Mouse (Mus musculus) splenic B cell, adult 2 months (primary cell): Measurements from ENCODE around the gene Med8.

ENCODE experiments used
- DNase-seq: peaks from one replicate; pipeline ENCODE4 v3.0.0-alpha.2; 2011; ENCODE audit warnings: low read depth, low spot score
- H3K27me3 ChIP-seq: 2 replicates; pipeline ENCODE4 v1.6.1; 2012; ENCODE audit warnings: mild to moderate bottlenecking, low read length, moderate library complexity, mixed read lengths; ENCODE audit not compliant: control insufficient read depth, poor library complexity, insufficient read depth, severe bottlenecking
- H3K36me3 ChIP-seq: 2 replicates; pipeline ENCODE4 v1.6.1; 2012; ENCODE audit warnings: mild to moderate bottlenecking, low read length, moderate library complexity, mixed read lengths; ENCODE audit not compliant: control insufficient read depth, poor library complexity, insufficient read depth, severe bottlenecking

Gene Med8

DNA sequence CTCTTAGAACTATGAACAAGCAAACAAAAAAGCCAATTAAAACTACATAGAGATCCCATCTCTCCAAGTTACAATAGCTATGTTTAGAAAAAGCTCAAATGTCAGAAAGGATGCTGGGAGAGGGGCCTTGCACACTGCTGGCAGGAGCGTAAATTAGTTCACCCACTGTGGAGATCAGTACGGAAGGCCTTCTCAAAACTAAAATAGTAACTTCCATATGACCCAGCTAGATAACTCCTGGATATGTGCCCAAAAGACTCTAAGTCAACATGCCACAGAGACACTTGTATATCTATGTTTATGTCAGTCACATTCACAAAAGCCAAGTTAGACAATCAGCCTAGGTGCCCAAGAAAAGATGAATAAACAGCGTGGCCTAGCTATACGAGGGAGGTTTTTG is 13.8 kb upstream of the Med8 start:
- no peak for DNase-seq
- Histone ChIP-seq H3K36me3 (peaks cover 14% of the 10 kb centered on the region), H3K27me3 (no peaks in the 10 kb centered on the region)

DNA sequence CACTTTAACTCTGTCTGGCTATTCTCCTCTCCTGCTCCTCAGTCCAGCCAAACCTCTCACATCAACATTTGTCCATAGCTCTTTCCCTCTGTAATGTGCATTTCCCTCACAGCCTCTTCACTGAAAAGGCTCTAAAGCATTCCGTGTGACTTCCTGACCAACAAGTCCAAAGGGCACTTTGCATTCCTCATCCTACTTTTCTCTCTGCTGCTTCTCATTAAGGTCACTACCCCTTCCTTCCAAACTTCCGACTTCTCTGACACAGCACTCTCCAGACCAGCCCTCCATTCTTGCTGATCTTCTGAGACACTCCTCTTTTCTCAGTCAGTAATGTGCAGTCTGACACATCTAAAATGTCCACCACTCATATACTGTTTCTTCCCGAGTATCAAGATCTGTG is 12.7 kb upstream of the Med8 start:
- Histone ChIP-seq H3K27me3 (no peaks in the 10 kb centered on the region), H3K36me3 (peaks cover 8% of the 10 kb centered on the region)
- no peak for DNase-seq

DNA sequence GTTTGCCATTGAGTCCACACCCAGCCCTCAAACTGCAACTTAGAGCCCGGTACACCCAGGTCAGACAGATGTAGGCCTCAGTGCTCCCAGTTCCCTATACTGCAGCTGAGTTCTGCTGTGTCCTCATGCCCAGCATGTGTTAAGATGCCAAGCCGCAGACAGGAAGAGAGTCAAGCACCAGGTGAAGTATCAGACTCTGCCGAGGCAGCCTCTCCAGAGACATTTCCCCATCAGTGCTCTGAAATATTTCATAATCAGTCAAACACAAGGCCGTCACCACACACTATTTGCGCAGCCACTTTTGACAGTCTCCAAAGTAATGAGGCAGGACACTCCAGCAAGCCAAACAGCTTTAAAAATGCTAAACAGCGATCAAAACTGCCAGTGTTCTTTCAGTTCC is 10.7 kb upstream of the Med8 start:
- H3K36me3 ChIP-seq = peaks cover 7% of the 10 kb centered on the region
- DNase-seq = no peak
- H3K27me3 ChIP-seq = no peaks in the 10 kb centered on the region

DNA sequence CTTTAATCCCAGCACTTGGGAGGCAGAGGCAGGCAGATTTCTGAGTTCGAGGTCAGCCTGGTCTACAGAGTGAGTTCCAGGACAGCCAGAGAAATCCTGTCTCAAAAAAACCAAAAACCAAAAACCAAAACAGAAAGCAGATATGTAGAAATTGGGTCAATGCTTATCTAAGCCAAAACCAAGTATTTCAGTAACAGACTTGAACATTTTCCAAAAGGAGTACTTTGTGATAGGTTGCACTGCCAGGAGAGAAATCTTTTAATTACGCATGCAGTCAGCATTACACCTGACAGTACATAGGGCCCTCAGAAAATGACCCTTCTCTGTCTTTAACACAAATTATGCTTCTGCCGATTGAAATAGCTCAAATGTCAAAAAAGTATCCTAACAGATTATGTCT is 7.7 kb upstream of the Med8 start:
- Histone ChIP-seq H3K27me3 (no peaks in the 10 kb centered on the region), H3K36me3 (peaks cover 4% of the 10 kb centered on the region)
- no peak for DNase-seq

DNA sequence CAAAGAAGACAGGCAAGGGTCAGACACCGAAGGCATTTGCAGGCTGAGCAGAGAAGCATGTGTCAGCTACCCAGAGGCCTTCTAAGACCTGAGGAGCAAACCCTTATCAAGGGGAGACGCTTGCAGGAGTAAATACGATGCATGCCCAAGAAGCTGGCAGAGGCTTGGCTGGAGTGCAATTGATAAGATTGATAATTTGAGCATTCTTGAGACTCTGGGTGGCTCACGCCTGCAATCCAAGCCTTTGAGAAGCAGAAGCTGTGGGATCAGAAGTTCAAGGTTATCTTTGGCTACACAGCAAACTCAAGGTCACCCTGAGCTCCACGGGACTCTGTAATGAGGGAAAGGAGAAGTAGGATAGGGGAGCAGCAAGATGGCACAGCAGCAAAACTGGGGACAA is 7.2 kb upstream of the Med8 start:
- no peak for DNase-seq
- Histone ChIP-seq H3K36me3 (peaks cover 4% of the 10 kb centered on the region), H3K27me3 (no peaks in the 10 kb centered on the region)

DNA sequence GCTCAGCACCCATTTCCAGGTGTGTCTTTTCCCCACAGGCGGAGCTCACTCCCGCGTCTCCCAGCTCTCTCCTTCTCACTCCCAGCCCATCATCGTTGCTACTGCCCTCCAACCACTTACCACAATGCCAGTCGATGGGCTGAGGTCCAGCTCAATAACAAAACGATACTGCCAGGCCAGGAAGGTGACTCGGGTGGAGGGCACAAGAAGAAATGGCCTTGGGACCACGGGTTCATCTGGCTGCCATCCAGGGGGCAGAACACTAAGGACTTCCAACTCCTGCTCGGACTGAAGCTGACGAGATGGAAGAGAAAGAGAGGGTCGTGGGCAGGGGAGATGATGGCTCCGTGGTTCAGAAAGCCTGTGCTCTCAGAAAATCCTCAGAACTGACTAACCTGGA is 6.4 kb upstream of the Med8 start:
- Histone ChIP-seq H3K36me3 (peaks cover 2% of the 10 kb centered on the region), H3K27me3 (no peaks in the 10 kb centered on the region)
- DNase-seq = no peak

DNA sequence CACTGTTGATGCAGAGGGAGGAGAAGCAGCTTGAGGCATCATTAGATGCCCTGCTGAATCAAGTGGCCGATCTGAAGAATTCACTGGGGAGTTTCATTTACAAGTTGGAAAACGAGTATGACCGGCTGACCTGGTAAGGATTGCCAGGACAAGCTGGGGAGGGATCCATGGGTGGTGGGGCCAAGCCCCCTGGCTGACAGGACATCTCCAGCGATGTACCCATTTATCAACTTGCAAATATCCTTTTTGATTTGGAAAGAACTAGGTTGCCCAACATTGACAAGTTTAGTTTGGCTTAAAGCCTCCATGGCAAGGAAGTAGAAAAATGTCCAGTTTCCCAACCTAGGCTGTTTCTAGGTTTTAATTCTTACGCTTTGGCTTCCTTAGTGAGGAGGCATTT is 1.7 kb downstream of the Med8 start:
- DNase-seq = no peak
- peaks cover 8% of the 10 kb centered on the region for H3K36me3 ChIP-seq
- H3K27me3 ChIP-seq = no peaks in the 10 kb centered on the region

DNA sequence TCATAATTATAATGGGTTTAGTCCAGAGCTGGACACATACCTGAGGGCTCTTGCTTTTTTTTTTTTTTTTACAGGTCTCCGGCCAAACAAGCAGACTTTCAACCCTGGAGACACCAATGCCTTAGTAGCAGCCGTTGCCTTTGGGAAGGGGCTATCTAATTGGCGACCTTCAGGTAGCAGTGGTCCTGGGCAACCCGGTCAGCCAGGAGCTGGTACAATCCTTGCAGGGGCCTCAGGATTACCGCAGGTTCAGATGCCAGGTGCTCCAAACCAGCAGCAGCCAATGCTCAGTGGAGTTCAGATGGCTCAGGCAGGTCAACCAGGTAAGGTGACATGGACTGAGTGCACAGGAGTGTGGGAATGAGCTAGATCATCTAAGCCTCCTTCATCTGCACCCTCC is 4.4 kb downstream of the Med8 start:
- no peaks in the 10 kb centered on the region for H3K27me3 ChIP-seq
- DNase-seq = no peak
- peaks cover 8% of the 10 kb centered on the region for H3K36me3 ChIP-seq

DNA sequence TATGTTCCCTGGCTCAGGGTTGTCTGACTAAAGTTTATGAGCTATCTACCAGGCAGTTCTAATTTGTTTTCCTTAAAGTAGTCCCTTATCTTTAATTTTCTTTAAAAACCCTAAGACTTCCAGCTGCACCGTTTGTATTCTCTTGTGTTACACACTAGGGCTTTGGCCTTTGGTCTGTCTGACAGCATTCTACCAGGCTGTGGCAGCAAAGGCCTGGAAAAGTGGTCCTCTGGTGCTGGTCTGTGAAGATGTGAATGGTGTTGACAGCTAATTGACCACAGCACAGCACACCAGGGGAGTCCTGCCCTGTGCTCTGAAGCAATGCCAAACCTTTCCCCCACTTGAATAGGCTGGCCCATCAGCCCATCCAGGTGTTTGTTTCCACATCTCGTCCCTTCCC is 6.6 kb downstream of the Med8 start:
- Histone ChIP-seq H3K36me3 (peaks cover 8% of the 10 kb centered on the region), H3K27me3 (no peaks in the 10 kb centered on the region)
- no peak for DNase-seq

DNA sequence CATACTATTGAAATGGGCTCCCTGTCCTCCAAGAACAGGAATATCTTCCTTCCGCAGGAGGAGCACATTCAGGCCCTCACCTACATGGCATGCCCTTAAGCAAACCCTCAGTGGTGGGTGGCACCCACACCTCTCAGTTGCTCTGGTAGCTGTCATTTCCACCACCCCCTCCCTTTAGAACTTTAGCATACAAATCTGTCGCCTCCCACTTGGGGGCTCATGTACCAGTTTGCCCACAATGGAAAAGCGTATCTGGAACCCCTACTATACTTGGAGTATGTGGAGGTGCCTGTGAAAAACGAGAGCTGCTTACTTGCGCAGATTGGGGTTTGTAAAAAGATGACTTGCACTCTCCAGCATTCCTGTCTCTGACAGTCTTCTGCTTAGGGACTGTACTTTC is 7.2 kb downstream of the Med8 start:
- H3K36me3 ChIP-seq = peaks cover 8% of the 10 kb centered on the region
- H3K27me3 ChIP-seq = no peaks in the 10 kb centered on the region
- no peak for DNase-seq

DNA sequence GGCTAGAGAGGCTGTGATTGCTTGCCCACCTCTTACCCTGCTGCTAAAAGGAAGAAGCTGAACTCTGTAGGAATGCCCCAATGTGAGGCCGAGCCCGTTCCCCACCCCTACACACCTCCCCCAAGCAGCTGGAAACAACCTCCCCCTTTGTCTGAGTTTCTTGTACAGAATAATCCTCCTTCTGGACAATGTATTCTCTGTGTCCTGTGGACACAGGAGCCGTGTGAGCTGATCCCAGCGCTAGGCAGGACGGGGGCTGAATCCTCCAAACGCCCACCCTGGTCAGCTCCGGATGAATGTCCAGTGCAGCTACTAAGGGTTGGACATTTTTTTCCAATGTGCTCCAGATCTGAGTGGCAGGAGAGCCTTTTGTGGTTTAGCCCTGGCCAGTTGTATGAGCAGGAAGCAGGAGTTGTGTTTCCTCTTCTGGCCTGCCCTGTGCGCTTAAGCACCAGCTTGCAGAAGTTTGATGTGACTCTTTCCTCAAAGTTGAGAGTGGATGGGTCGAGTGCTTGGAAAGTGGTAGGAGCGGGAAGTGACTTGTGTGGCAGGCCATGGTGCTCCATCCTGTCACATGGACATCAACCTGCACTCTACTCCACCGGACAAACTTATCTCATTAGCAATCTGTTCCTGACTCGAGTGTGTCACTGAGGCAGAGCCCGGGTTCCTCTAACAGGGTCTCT is 8.1 kb downstream of the Med8 start:
- no peak for DNase-seq
- H3K27me3 ChIP-seq = no peaks in the 10 kb centered on the region
- H3K36me3 ChIP-seq = peaks cover 12% of the 10 kb centered on the region

DNA sequence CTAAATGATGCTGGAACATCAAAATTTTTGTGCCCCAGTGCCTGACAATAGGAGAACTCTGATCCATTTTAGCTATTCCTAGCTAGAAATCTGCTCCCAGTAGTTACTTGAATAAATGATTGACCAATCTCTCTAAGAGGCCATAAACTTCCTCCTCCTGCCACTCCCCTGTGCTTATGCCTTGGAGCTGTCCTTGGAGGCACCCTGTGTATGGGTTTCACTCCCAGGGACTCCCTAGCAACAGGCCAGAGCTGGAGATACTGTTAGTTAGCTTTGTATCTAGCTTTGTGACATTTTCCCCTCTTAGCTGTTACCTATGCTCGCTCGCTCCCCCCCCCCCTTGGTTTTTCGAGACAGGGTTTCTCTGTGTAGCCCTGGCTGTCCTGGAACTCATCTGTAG is 12.2 kb downstream of the Med8 start:
- H3K36me3 ChIP-seq = peaks cover 5% of the 10 kb centered on the region
- DNase-seq = no peak
- no peaks in the 10 kb centered on the region for H3K27me3 ChIP-seq

DNA sequence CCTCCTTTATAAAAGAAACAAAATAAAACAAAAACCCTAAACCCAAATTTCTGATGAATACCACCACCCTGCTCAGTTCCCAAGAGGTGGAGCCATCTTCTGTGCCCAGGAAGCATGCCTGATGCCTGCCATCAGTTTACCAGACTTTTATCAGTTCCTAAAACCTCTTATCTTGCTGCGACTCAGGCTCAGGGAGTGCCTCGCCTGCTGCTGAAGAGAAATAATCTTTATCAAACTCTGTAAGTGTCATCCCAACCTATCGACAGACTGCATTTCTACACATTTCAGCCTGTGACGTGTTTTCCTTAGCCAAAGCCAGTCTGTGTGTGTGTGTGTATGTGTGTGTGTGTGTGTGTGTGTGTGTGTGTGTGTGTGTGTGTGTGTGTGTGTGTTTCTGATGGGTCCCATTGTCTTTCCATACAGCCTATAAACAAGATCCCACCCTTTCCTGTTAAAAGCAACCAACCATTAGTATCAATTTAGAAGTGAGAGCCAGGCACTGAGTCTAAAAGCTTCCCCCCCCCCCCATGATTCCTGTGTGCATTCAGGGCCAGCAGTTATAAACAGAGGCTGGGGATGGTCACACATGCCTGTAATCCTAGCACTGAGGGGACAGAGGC is 15.5 kb downstream of the Med8 start:
- DNase-seq = no peak

DNA sequence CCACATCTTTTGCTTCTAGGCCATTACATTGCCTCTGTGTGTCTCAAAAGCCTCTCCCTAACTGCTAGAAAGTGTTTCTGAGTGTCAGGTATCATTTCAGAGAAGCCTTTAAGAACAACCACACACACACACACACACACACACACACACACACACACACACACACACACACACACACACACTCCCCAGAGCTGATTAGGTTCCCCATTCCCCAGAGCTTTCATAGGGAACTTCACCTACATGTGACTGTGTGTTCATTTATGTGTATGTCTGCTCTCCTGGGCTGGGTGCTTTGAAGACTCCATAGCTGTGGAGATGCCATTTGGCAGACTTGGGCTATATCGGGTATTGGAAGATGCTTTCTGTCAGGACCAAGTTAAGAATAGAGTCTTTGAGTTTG is 16.2 kb downstream of the Med8 start:
- DNase-seq = peak; percentile 27
- Histone ChIP-seq H3K36me3 (peaks cover 5% of the 10 kb centered on the region; the same call in 1 of the 2 replicates), H3K27me3 (no peaks in the 10 kb centered on the region)

More for the DNA sequence above, 15.5 kb downstream of the Med8 start:
- Histone ChIP-seq H3K27me3 (no peaks in the 10 kb centered on the region), H3K36me3 (peaks cover 5% of the 10 kb centered on the region; the same call in 1 of the 2 replicates)

DNA sequence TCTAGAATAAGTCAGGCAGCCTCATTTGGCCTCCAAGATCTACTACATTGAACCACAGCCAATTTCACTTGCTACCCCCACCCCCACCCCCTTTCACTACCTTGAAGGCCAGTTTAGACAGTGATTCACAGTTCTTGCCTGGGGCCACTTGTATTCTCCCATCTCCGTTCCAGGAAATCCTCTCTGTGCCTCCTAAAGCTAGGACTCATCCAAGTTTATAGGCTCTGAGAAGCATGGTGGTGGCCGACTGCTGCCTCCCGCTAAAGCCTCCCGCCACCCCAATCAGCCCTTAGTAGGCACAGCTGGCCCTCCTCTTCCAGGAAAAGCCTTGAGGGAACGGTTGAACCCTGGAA is 18.3 kb downstream of the Med8 start:
- Histone ChIP-seq H3K27me3 (no peaks in the 10 kb centered on the region), H3K36me3 (peaks cover 6% of the 10 kb centered on the region)
- DNase-seq = no peak
